ENCODE assay signal across 18 mouse cellular contexts in the genomic region with DNA sequence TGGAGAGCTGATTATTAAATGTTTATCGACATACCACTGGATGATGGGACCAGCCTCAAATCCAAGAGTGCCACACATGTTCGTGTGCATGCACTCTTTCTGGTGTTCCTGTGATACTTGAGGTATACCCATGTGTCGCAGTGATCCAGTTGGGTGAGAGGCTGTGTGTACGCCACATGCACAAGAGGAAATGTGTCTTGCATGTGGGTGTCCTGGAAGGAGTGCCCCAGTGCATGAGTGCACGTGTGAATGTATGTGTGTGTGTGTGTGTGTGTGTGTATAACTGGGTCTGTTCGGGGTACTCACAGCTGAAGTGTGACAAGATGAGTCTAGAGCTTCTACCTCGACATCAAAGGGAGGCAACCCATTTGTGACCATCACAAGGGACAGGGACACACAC. TPM values are rescaled to one million over a fixed set of nuclear protein-coding genes. Genes with fewer than 3 reads are reported as not detected.
"Had no signal": no experiment of that assay in that cellular context is flagged by ENCODE, and none has a peak within 500 bp of the region (broad histone marks: within the 10 kb centered on the region; RNA-seq: fewer than 3 reads in every experiment).

No protein-coding gene starts in this region.

- H3K27ac ChIP-seq: liver, embryonic 15.5 days; lung, embryonic 15.5 days; midbrain, embryonic 10.5 days; midbrain, embryonic 12.5 days; neural tube, embryonic 12.5 days had no signal

- DNase-seq: liver, postnatal 0 days; lung, adult 2 months; lung, postnatal 14 days; lung, postnatal 36 days; midbrain, embryonic 14.5 days; right cerebral cortex, postnatal 14 days; thymus, adult 18-20 months; thymus, postnatal 14 days; thymus, postnatal 36 days had no signal

- H3K36me3 ChIP-seq: liver, embryonic 15.5 days; lung, embryonic 15.5 days; midbrain, embryonic 10.5 days; midbrain, embryonic 12.5 days; neural tube, embryonic 12.5 days had no signal

- H3K9me3 ChIP-seq: liver, embryonic 15.5 days; lung, embryonic 15.5 days; midbrain, embryonic 10.5 days; midbrain, embryonic 12.5 days; neural tube, embryonic 12.5 days had no signal

- H3K4me2 ChIP-seq: liver, embryonic 15.5 days; lung, embryonic 15.5 days; midbrain, embryonic 12.5 days; neural tube, embryonic 12.5 days had no signal

- ATAC-seq: liver, postnatal 0 days; lung, postnatal 0 days; midbrain, embryonic 16.5 days had no signal

- H3K9ac ChIP-seq: liver, embryonic 15.5 days; liver, postnatal 0 days; lung, embryonic 15.5 days; midbrain, embryonic 12.5 days; neural tube, embryonic 12.5 days had no signal

- H3K4me3 ChIP-seq: liver, embryonic 15.5 days; lung, embryonic 15.5 days; midbrain, embryonic 10.5 days; midbrain, embryonic 12.5 days; myocyte; neural tube, embryonic 12.5 days had no signal

RNA-seq across cellular contexts. Expression of a gene that starts 15.2 kb away (rescaled TPM):
- polyA plus RNA-seq: myocyte; neural tube, embryonic 12.5 days; stomach, embryonic 14.5 days had no signal
